8 mouse cellular contexts compared by ENCODE assay signal in the genomic region with DNA sequence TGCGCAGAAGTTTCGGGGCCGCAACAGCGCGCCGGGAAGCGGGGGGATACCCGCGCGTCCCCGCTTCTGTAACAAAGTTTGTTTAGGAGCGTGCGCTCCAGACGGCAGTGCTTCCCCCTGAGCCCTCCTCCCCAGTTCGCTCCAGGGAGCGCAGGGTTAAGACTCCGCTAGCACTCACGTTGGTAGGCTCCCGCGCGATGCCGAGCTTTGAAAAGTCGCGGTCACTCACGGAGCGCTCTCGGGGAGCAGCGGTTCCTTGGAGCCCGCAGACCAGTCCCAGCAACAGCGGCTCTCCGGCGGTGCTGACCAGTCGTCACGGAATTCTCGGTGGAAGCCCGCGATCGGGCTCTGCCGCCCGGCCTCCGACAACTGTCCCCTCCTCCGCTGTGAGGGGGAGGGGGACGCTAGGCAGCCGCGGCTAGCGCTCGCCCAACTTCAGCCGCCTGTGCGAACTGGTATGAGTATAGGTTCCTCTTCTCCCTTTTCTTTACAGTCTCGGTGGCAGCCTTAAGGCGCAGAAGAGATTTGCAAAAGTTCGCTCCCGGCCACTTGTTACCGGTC. TPM values are rescaled to one million over a fixed set of nuclear protein-coding genes. Genes with fewer than 3 reads are reported as not detected.
DNase-seq lines count a peak whose midpoint lies in the region; ATAC-seq and TF ChIP-seq lines count a peak whose summit lies in the region.

No protein-coding gene starts in this region.

- no peak for TF ChIP-seq POLR2A in CH12.LX (IDR thresholded peaks at IDR 0.05; ENCODE audit: low read depth, low read length)

- H3K4me2 ChIP-seq in CH12.LX (ENCODE audit: insufficient read depth, low read depth, poor library complexity, severe bottlenecking), result peak overlapping the region; percentile 69
- peak overlapping the region; percentile 98 for H3K4me2 ChIP-seq in forebrain, embryonic 14.5 days (ENCODE audit: low read length)
- H3K4me2 ChIP-seq in hindbrain, embryonic 11.5 days (replicated peaks; ENCODE audit: low read depth, low read length), result peak overlapping the region; percentile 96

- no peak for TF ChIP-seq RAD21 in CH12.LX (IDR thresholded peaks at IDR 0.05; ENCODE audit: low read depth, low read length)

- dilution Hi-C loops in CH12.LX (cut with MboI; ENCODE audit: extremely low pct_ligation_motif_present, extremely low pct_unique_long_range_greater_than_20kb, low sequenced_read_pairs), result no loop called here

- no peak for TF ChIP-seq CTCF in CH12.LX (conservative IDR thresholded peaks at IDR 0.05 in 1 of 2, IDR thresholded peaks at IDR 0.05 in 1 of 2; ENCODE audit: low read depth in 2 of 2, low read length in 2 of 2)

- intact Hi-C loops in left cerebral cortex, postnatal 4 days (cut with DNase I), result loop anchor here (5.0 kb wide), 1 partner anchor 821 kb away; no protein-coding TSS in a partner anchor

- in situ Hi-C loops in CH12.LX (cut with MboI; ENCODE audit: low pct_ligation_motif_present, low pct_unique_long_range_greater_than_20kb, low sequenced_read_pairs), result loop anchor here (5.0 to 25.0 kb wide), 4 partner anchors 113 to 816 kb away; partner anchors contain the start of gene Fggy

- H3K4me1 ChIP-seq in CH12.LX (ENCODE audit: control insufficient read depth in 1 of 2, insufficient read depth in 2 of 2), result peaks cover 0 to 23% of the 10 kb centered on the region in 2 experiments; a peak in 3 of 4 replicates
- peaks cover 22% of the 10 kb centered on the region for H3K4me1 ChIP-seq in forebrain, embryonic 14.5 days (ENCODE audit: control insufficient read depth, insufficient read depth, low read length)
- H3K4me1 ChIP-seq in hindbrain, embryonic 11.5 days (replicated peaks; ENCODE audit: control insufficient read depth, insufficient read depth, low read length), result peaks cover 3% of the 10 kb centered on the region; the same call in 1 of the 2 replicates

- WGBS in forebrain, embryonic 14.5 days, result under 1% methylated on average over 54 of the region's 54 CpGs
- under 1% methylated on average over 53 of the region's 54 CpGs for WGBS in hindbrain, embryonic 11.5 days

- H3K36me3 ChIP-seq in CH12.LX (replicated peaks in 1 of 2; ENCODE audit: control insufficient read depth in 1 of 2, insufficient read depth in 1 of 2, low read length in 1 of 2), result peaks cover 0 to 8% of the 10 kb centered on the region in 2 experiments
- H3K36me3 ChIP-seq in forebrain, embryonic 14.5 days (ENCODE audit: control insufficient read depth, insufficient read depth, low read length), result no peaks in the 10 kb centered on the region
- no peaks in the 10 kb centered on the region for H3K36me3 ChIP-seq in hindbrain, embryonic 11.5 days (ENCODE audit: control insufficient read depth, insufficient read depth, low read length)

- no peaks in the 10 kb centered on the region for H3K9me3 ChIP-seq in CH12.LX (replicated peaks; ENCODE audit: low read length)
- H3K9me3 ChIP-seq in forebrain, embryonic 14.5 days (replicated peaks; ENCODE audit: control insufficient read depth, low read length), result no peaks in the 10 kb centered on the region
- no peaks in the 10 kb centered on the region for H3K9me3 ChIP-seq in hindbrain, embryonic 11.5 days (ENCODE audit: control insufficient read depth, low read length)

- H3K79me2 ChIP-seq in CH12.LX (replicated peaks; ENCODE audit: control insufficient read depth, extremely low read depth, insufficient read depth, poor library complexity, severe bottlenecking), result peaks cover 18% of the 10 kb centered on the region

- H3K27me3 ChIP-seq in CH12.LX (replicated peaks), result no peaks in the 10 kb centered on the region
- H3K27me3 ChIP-seq in forebrain, embryonic 14.5 days (replicated peaks; ENCODE audit: control insufficient read depth, insufficient read depth, low read length), result no peaks in the 10 kb centered on the region
- no peaks in the 10 kb centered on the region for H3K27me3 ChIP-seq in hindbrain, embryonic 11.5 days (ENCODE audit: control insufficient read depth, insufficient read depth, low read length)

- DNase-seq in CH12.LX (ENCODE audit: extremely low read depth), result peak; percentile 59
- DNase-seq in adrenal gland, postnatal 14 days, result peak; percentile 77
- peak; percentile 56 for DNase-seq in forebrain, embryonic 14.5 days (ENCODE audit: low spot score)
- peak; percentile 72 for DNase-seq in hindbrain, embryonic 11.5 days (ENCODE audit: low spot score)
- DNase-seq in left cerebral cortex, postnatal 4 days, result peak; percentile 48
- DNase-seq in right cerebral cortex, postnatal 36 days (ENCODE audit: low spot score in 2 of 2), result peak; percentile 30 to 44

- peak overlapping the region; percentile 87 for H3K9ac ChIP-seq in CH12.LX (ENCODE audit: insufficient read depth, low read depth)
- peak overlapping the region; percentile 93 for H3K9ac ChIP-seq in forebrain, embryonic 14.5 days (ENCODE audit: low read length)
- H3K9ac ChIP-seq in hindbrain, embryonic 11.5 days (ENCODE audit: low read depth, low read length), result peak overlapping the region; percentile 92

- peak overlapping the region; percentile 72 for H3K27ac ChIP-seq in CH12.LX (ENCODE audit: insufficient read depth, low read depth)
- H3K27ac ChIP-seq in forebrain, embryonic 14.5 days (ENCODE audit: low read depth, low read length), result peak overlapping the region; percentile 96
- H3K27ac ChIP-seq in hindbrain, embryonic 11.5 days (ENCODE audit: low read depth, low read length), result peak overlapping the region; percentile 95

- no peak for TF ChIP-seq EP300 in CH12.LX (IDR thresholded peaks at IDR 0.05; ENCODE audit: low read length)

- H3K4me3 ChIP-seq in CH12.LX (replicated peaks in 1 of 3; ENCODE audit: low read depth in 2 of 3, low read length in 2 of 3, poor library complexity in 1 of 3), result peak overlapping the region; percentile 80 to 93 (median 88)
- peak overlapping the region; percentile 76 for H3K4me3 ChIP-seq in forebrain, embryonic 14.5 days (ENCODE audit: low read depth, low read length)
- peak overlapping the region; percentile 83 for H3K4me3 ChIP-seq in hindbrain, embryonic 11.5 days (ENCODE audit: low read depth, low read length)

- peak; percentile 0; the same call in 1 of the 2 replicates for ATAC-seq in forebrain, embryonic 14.5 days
- peak; percentile 20 for ATAC-seq in hindbrain, embryonic 11.5 days (ENCODE audit: low FRiP score)
- ATAC-seq in megakaryocyte-erythroid progenitor cell, adult 5-6 weeks (replicated peaks; ENCODE audit: low FRiP score, low TSS enrichment, poor library complexity, severe bottlenecking), result peak; percentile 6
- ATAC-seq in activated CD4-positive, CD25-positive, alpha-beta regulatory T cell, adult 4 months, result no peak

TF ChIP-seq in CH12.LX, 34 proteins besides CTCF, POLR2A, EP300 and RAD21:
- TF ChIP-seq HCFC1 (IDR thresholded peaks at IDR 0.05; ENCODE audit: low read depth, low read length) (no peak), CHD2 (IDR thresholded peaks at IDR 0.05; ENCODE audit: low read length) (peak; percentile 76), JUND (conservative IDR thresholded peaks at IDR 0.05; ENCODE audit: low read depth, low read length) (no peak), MXI1 (IDR thresholded peaks at IDR 0.05; ENCODE audit: low read depth, low read length) (no peak), PAX5 (IDR thresholded peaks at IDR 0.05; ENCODE audit: low read length) (no peak), ELF1 (IDR thresholded peaks at IDR 0.05; ENCODE audit: low read depth, low read length) (no peak; the same call in 1 of the 2 replicates), TBP (conservative IDR thresholded peaks at IDR 0.05; ENCODE audit: low read depth, low read length) (no peak), MEF2A (IDR thresholded peaks at IDR 0.05; ENCODE audit: borderline replicate concordance, low read depth, low read length) (no peak), UBTF (IDR thresholded peaks at IDR 0.05; ENCODE audit: low read depth, low read length) (peak; percentile 86), NELFE (IDR thresholded peaks at IDR 0.05; ENCODE audit: low read depth, low read length) (no peak), BHLHE40 (IDR thresholded peaks at IDR 0.05; ENCODE audit: low read depth, low read length) (no peak), CHD1 (IDR thresholded peaks at IDR 0.05; ENCODE audit: low read depth, low read length) (peak; percentile 46; the same call in 1 of the 2 replicates), ZNF384 (IDR thresholded peaks at IDR 0.05; ENCODE audit: low read depth, low read length) (no peak), E2F4 (IDR thresholded peaks at IDR 0.05; ENCODE audit: insufficient replicate concordance, low read depth, low read length) (no peak), SMC3 (IDR thresholded peaks at IDR 0.05; ENCODE audit: low read depth, low read length) (no peak), MAZ (IDR thresholded peaks at IDR 0.05; ENCODE audit: low read depth, low read length) (no peak; the same call in 1 of the 2 replicates), ZC3H11A (IDR thresholded peaks at IDR 0.05; ENCODE audit: low read depth, low read length) (no peak), USF2 (conservative IDR thresholded peaks at IDR 0.05; ENCODE audit: low read depth, low read length) (no peak), KAT2A (IDR thresholded peaks at IDR 0.05; ENCODE audit: insufficient replicate concordance, low read length) (no peak), ETS1 (conservative IDR thresholded peaks at IDR 0.05; ENCODE audit: low read depth, low read length) (no peak), IRF4 (IDR thresholded peaks at IDR 0.05; ENCODE audit: low read depth, low read length) (no peak), SIN3A (IDR thresholded peaks at IDR 0.05; ENCODE audit: low read length) (no peak), MAFK (IDR thresholded peaks at IDR 0.05; ENCODE audit: insufficient replicate concordance, low read length) (no peak), MYC (IDR thresholded peaks at IDR 0.05; ENCODE audit: low read depth, low read length) (no peak), GABPA (IDR thresholded peaks at IDR 0.05; ENCODE audit: insufficient replicate concordance, low read depth, low read length) (no peak)

RNA-seq across cellular contexts. Expression of gene Jun, which starts 0.6 kb away (rescaled TPM):
- 14.4 and 15.0 TPM in 2 replicates for total RNA-seq in CH12.LX (2012; rRNA removed)
- total RNA-seq in CH12.LX (2014; rRNA removed), result 6.1 and 7.2 TPM in 2 replicates
- polyA plus RNA-seq in CH12.LX (2012; ENCODE audit: insufficient read length, low read depth), result 10.4 and 11.1 TPM in 2 replicates
- total RNA-seq in adrenal gland, postnatal 14 days (2021), result 68.6 and 95.7 TPM in 2 replicates
- 36.0 and 36.4 TPM in 2 replicates for polyA plus RNA-seq in forebrain, embryonic 14.5 days (2014; fragmentation: Nextera tagmentation; extraction: Ambion mirVana)
- polyA plus RNA-seq in hindbrain, embryonic 11.5 days (2014; fragmentation: Nextera tagmentation; extraction: Ambion mirVana), result 25.6 and 25.7 TPM in 2 replicates
- total RNA-seq in left cerebral cortex, postnatal 4 days (2021), result 10 to 100 TPM; 35.5 to 37.4 TPM
- 14.9 and 15.6 TPM in 2 replicates for total RNA-seq in megakaryocyte-erythroid progenitor cell, adult 5-6 weeks (2014; fragmentation: Nextera tagmentation)
- total RNA-seq in megakaryocyte-erythroid progenitor cell, adult 5-6 weeks (2017), result 167 and 256 TPM in 2 replicates
- polyA plus RNA-seq in activated CD4-positive, CD25-positive, alpha-beta regulatory T cell, adult 4 months (2017; shearing (Covaris generic)), result 10 to 100 TPM in 1 of 2 experiments, 1 to 10 TPM in 1; 7.2 to 16.4 TPM
